Comparison of ENCODE assay signal across 8 mouse cellular contexts in the genomic region with DNA sequence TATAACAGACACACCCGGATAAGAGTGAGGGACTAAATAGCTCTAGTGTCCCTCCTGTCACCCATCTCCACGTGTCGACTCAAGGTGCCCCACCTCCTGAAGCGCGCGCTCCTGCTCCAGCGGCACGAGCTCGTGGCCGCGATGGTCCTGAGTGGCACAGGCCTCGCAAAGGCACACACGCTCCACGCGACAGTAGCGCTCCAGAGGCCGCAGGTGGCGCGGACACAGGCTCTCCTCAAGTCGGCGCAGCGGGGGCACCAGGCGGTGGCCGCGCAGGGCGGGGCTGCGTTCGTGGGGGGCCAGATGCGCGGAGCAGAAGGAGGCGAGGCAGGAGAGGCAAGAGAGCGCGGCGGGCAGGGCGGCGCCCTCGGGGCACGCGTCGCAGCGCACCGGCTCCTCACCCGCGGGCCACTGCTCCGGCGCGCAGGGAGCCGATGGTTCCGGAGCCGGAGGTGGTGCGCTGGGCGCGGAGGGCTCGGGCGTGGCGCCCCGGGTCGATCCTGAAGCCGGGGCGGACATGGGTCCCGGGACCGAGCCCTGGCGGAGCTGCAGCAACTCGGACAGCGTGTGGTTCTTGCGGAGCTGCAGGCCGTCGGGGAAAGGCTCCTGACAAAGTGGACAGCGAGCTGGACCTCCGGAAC. TPM values are rescaled to one million over a fixed set of nuclear protein-coding genes. Genes with fewer than 3 reads are reported as not detected.
DNase-seq lines count a peak whose midpoint lies in the region; ATAC-seq and TF ChIP-seq lines count a peak whose summit lies in the region.

No protein-coding gene starts in this region.

- intact Hi-C loops in gastrocnemius, adult 2 months (cut with DNase I) = loop anchor here (2.0 kb wide), 1 partner anchor 21 kb away; a partner anchor contains a TSS

- no peaks in the 10 kb centered on the region for H3K36me3 ChIP-seq in hindbrain, embryonic 11.5 days (ENCODE audit: control insufficient read depth, insufficient read depth, low read length)
- H3K36me3 ChIP-seq in limb, embryonic 14.5 days (ENCODE audit: control insufficient read depth, insufficient read depth, low read length) = no peaks in the 10 kb centered on the region

- peak overlapping the region; percentile 93 for H3K4me3 ChIP-seq in gastrocnemius, adult 2 months
- peak overlapping the region; percentile 44 for H3K4me3 ChIP-seq in cortical plate, adult 2 months (ENCODE audit: insufficient read depth, low read length)
- H3K4me3 ChIP-seq in hindbrain, embryonic 11.5 days (ENCODE audit: low read depth, low read length) = peak overlapping the region; percentile 21
- H3K4me3 ChIP-seq in limb, embryonic 14.5 days (replicated peaks; ENCODE audit: low read length) = peak overlapping the region; percentile 52

- peak overlapping the region; percentile 25 for H3K4me2 ChIP-seq in hindbrain, embryonic 11.5 days (replicated peaks; ENCODE audit: low read depth, low read length)
- peak overlapping the region; percentile 69 for H3K4me2 ChIP-seq in limb, embryonic 14.5 days (replicated peaks; ENCODE audit: low read depth, low read length, severe bottlenecking)

- no peak for ATAC-seq in hindbrain, embryonic 11.5 days (ENCODE audit: low FRiP score)
- no peak for ATAC-seq in limb, embryonic 14.5 days (ENCODE audit: low FRiP score, low read depth)

- peaks cover 54% of the 10 kb centered on the region for H3K27me3 ChIP-seq in hindbrain, embryonic 11.5 days (ENCODE audit: control insufficient read depth, insufficient read depth, low read length)
- H3K27me3 ChIP-seq in limb, embryonic 14.5 days (ENCODE audit: control insufficient read depth, insufficient read depth, low read length) = peaks cover 48% of the 10 kb centered on the region

- no peaks in the 10 kb centered on the region for H3K9me3 ChIP-seq in hindbrain, embryonic 11.5 days (ENCODE audit: control insufficient read depth, low read length)
- H3K9me3 ChIP-seq in limb, embryonic 14.5 days (ENCODE audit: control insufficient read depth, low read length) = no peaks in the 10 kb centered on the region

- 3% methylated on average over 66 of the region's 70 CpGs for WGBS in hindbrain, embryonic 11.5 days
- WGBS in limb, embryonic 14.5 days = 3% methylated on average over 65 of the region's 70 CpGs

- no peak for TF ChIP-seq CTCF in gastrocnemius, adult 2 months (IDR thresholded peaks at IDR 0.05)
- no peak for TF ChIP-seq CTCF in cortical plate, adult 2 months (IDR thresholded peaks at IDR 0.05; ENCODE audit: extremely low read depth, insufficient read depth, low read length)

- H3K4me1 ChIP-seq in cortical plate, adult 2 months (ENCODE audit: control insufficient read depth, insufficient read depth, low read length) = no peaks in the 10 kb centered on the region; the same call in 1 of the 2 replicates
- peaks cover 8% of the 10 kb centered on the region for H3K4me1 ChIP-seq in hindbrain, embryonic 11.5 days (replicated peaks; ENCODE audit: control insufficient read depth, insufficient read depth, low read length)
- H3K4me1 ChIP-seq in limb, embryonic 14.5 days (ENCODE audit: control insufficient read depth, insufficient read depth, low read length) = peaks cover 29% of the 10 kb centered on the region

- TF ChIP-seq POLR2A in cortical plate, adult 2 months (IDR thresholded peaks at IDR 0.05; ENCODE audit: extremely low read depth, insufficient read depth, low read length) = no peak
- TF ChIP-seq POLR2A in limb, embryonic 14.5 days (IDR thresholded peaks at IDR 0.05; ENCODE audit: borderline replicate concordance, extremely low read depth, insufficient read depth, insufficient read length) = no peak

- H3K9ac ChIP-seq in hindbrain, embryonic 11.5 days (ENCODE audit: low read depth, low read length) = no peak overlapping the region
- H3K9ac ChIP-seq in limb, embryonic 14.5 days (ENCODE audit: low read depth, low read length, severe bottlenecking) = peak overlapping the region; percentile 61

- DNase-seq in gastrocnemius, adult 2 months = peak; percentile 69
- DNase-seq in gastrocnemius, postnatal 25 days = no peak
- DNase-seq in hindbrain, embryonic 11.5 days (ENCODE audit: low spot score) = peak; percentile 55
- no peak for DNase-seq in limb, embryonic 14.5 days (ENCODE audit: low spot score)
- peak; percentile 48 for DNase-seq in neural tube, embryonic 10.5 days (ENCODE audit: extremely low spot score, low spot score)
- DNase-seq in embryo, embryonic 11 days = no peak
- DNase-seq in cerebellum, adult 11-12 months = no peak

- H3K27ac ChIP-seq in gastrocnemius, adult 2 months = peak overlapping the region; percentile 91
- peak overlapping the region; percentile 92 for H3K27ac ChIP-seq in cortical plate, adult 2 months (ENCODE audit: insufficient read depth, low read length)
- H3K27ac ChIP-seq in hindbrain, embryonic 11.5 days (ENCODE audit: low read depth, low read length) = no peak overlapping the region
- H3K27ac ChIP-seq in limb, embryonic 14.5 days (replicated peaks; ENCODE audit: low read depth, low read length) = peak overlapping the region; percentile 46

RNA-seq across cellular contexts. Expression of a gene that starts 17.4 kb away (rescaled TPM):
- total RNA-seq in gastrocnemius, adult 2 months (2021) = 10 to 100 TPM in 1 of 2 experiments, 1 to 10 TPM in 1; 6.0 to 12.2 TPM
- 10 to 100 TPM in 1 of 2 experiments, 1 to 10 TPM in 1; 7.9 to 14.5 TPM for total RNA-seq in gastrocnemius, postnatal 25 days (2021)
- 5.5 and 6.2 TPM in 2 replicates for polyA plus RNA-seq in cortical plate, adult 2 months (2012; rRNA removed)
- 3.0 TPM in 2 replicates for polyA plus RNA-seq in hindbrain, embryonic 11.5 days (2014; fragmentation: Nextera tagmentation; extraction: Ambion mirVana)
- polyA plus RNA-seq in limb, embryonic 14.5 days (2012; rRNA removed) = 25.5 and 35.2 TPM in 2 replicates
- 25.1 and 28.5 TPM in 2 replicates for polyA plus RNA-seq in limb, embryonic 14.5 days (2014; fragmentation: Nextera tagmentation; extraction: Ambion mirVana)

RNA-seq across cellular contexts. Expression of a gene that starts 21.4 kb away (rescaled TPM):
- total RNA-seq in gastrocnemius, adult 2 months (2021) = 1 to 10 TPM; 4.2 to 6.6 TPM
- total RNA-seq in gastrocnemius, postnatal 25 days (2021) = 1 to 10 TPM; 5.1 to 5.4 TPM
- 5.3 and 5.7 TPM in 2 replicates for polyA plus RNA-seq in cortical plate, adult 2 months (2012; rRNA removed)
- 1.4 and 2.5 TPM in 2 replicates for polyA plus RNA-seq in hindbrain, embryonic 11.5 days (2014; fragmentation: Nextera tagmentation; extraction: Ambion mirVana)
- polyA plus RNA-seq in limb, embryonic 14.5 days (2012; rRNA removed) = 4.9 and 6.2 TPM in 2 replicates
- 3.1 and 4.1 TPM in 2 replicates for polyA plus RNA-seq in limb, embryonic 14.5 days (2014; fragmentation: Nextera tagmentation; extraction: Ambion mirVana)

RNA-seq across cellular contexts. Expression of a gene that starts 22.8 kb away (rescaled TPM):
- total RNA-seq in gastrocnemius, adult 2 months (2021) = 10 to 100 TPM; 77.2 to 81.8 TPM
- 10 to 100 TPM; 58.1 to 64.4 TPM for total RNA-seq in gastrocnemius, postnatal 25 days (2021)
- polyA plus RNA-seq in cortical plate, adult 2 months (2012; rRNA removed) = 438 and 447 TPM in 2 replicates
- polyA plus RNA-seq in hindbrain, embryonic 11.5 days (2014; fragmentation: Nextera tagmentation; extraction: Ambion mirVana) = 85.4 and 88.6 TPM in 2 replicates
- polyA plus RNA-seq in limb, embryonic 14.5 days (2012; rRNA removed) = 58.6 and 76.2 TPM in 2 replicates
- polyA plus RNA-seq in limb, embryonic 14.5 days (2014; fragmentation: Nextera tagmentation; extraction: Ambion mirVana) = 56.8 and 57.7 TPM in 2 replicates

RNA-seq across cellular contexts. Expression of a gene that starts 29.1 kb away (rescaled TPM):
- total RNA-seq in gastrocnemius, adult 2 months (2021) = 10 to 100 TPM; 47.5 to 61.5 TPM
- total RNA-seq in gastrocnemius, postnatal 25 days (2021) = 10 to 100 TPM; 48.7 to 50.8 TPM
- polyA plus RNA-seq in cortical plate, adult 2 months (2012; rRNA removed) = 34.6 and 34.7 TPM in 2 replicates
- polyA plus RNA-seq in hindbrain, embryonic 11.5 days (2014; fragmentation: Nextera tagmentation; extraction: Ambion mirVana) = 93.2 and 100 TPM in 2 replicates
- polyA plus RNA-seq in limb, embryonic 14.5 days (2012; rRNA removed) = 52.6 and 56.4 TPM in 2 replicates
- 85.8 and 86.5 TPM in 2 replicates for polyA plus RNA-seq in limb, embryonic 14.5 days (2014; fragmentation: Nextera tagmentation; extraction: Ambion mirVana)

RNA-seq across cellular contexts. Expression of a gene that starts 31.8 kb away (rescaled TPM):
- total RNA-seq in gastrocnemius, adult 2 months (2021) = under 1 TPM; 0.13 to 0.50 TPM
- under 1 TPM; 0.16 to 0.38 TPM for total RNA-seq in gastrocnemius, postnatal 25 days (2021)
- 0.96 and 1.3 TPM in 2 replicates for polyA plus RNA-seq in cortical plate, adult 2 months (2012; rRNA removed)
- 1.1 and 1.3 TPM in 2 replicates for polyA plus RNA-seq in hindbrain, embryonic 11.5 days (2014; fragmentation: Nextera tagmentation; extraction: Ambion mirVana)
- 4.1 and 4.3 TPM in 2 replicates for polyA plus RNA-seq in limb, embryonic 14.5 days (2012; rRNA removed)
- 3.4 and 3.8 TPM in 2 replicates for polyA plus RNA-seq in limb, embryonic 14.5 days (2014; fragmentation: Nextera tagmentation; extraction: Ambion mirVana)

Comparison
In these comparisons a context has a peak if more than half of its experiments do, and no peak if none do; other contexts are left out.
1. DNase-seq: peak in gastrocnemius, adult 2 months (single experiment), hindbrain, embryonic 11.5 days (single experiment) and neural tube, embryonic 10.5 days (single experiment); none in gastrocnemius, postnatal 25 days (single experiment), limb, embryonic 14.5 days (single experiment), embryo, embryonic 11 days (single experiment) and cerebellum, adult 11-12 months (single experiment).
2. H3K4me3 ChIP-seq: peak in every context shown above with its lines; median percentile 93 in gastrocnemius, adult 2 months; 52 in limb, embryonic 14.5 days; 44 in cortical plate, adult 2 months; 21 in hindbrain, embryonic 11.5 days.